Mouse (Mus musculus) heart, embryonic 14.5 days (tissue): ENCODE measurements around the gene Krtap24-1. TPM values are rescaled to one million over a fixed set of nuclear protein-coding genes. Genes with fewer than 3 reads are reported as not detected.

Source experiments
- ATAC-seq: fragments of 200-750 bp; cut with Nextera tagmentation; 2 replicates; pipeline ENCODE4 v1.8.0; 2017; ENCODE audit warnings: low read depth, moderate TSS enrichment; ENCODE audit not compliant: insufficient number of reproducible peaks, insufficient read depth, low FRiP score
- H3K27ac ChIP-seq, 2 experiments: fragments of 200-500 bp in 1 of 2; fragments of 300-500 bp in 1 of 2; sonication (generic) in 1 of 2; replicated peaks in 1 of 2; 2 replicates each; pipeline ENCODE4 v1.5.1; 2012 to 2014; ENCODE audit warnings: low read depth in 2 of 2, low read length in 2 of 2, control low read depth in 1 of 2, mild to moderate bottlenecking in 1 of 2, mixed read lengths in 1 of 2; ENCODE audit not compliant: control insufficient read depth in 1 of 2, insufficient read depth in 1 of 2
- H3K27me3 ChIP-seq: fragments of 300-500 bp; sonication (generic); 2 replicates; pipeline ENCODE4 v1.6.1; 2014; ENCODE audit warnings: mild to moderate bottlenecking, low read length, control low read depth; ENCODE audit not compliant: control insufficient read depth, insufficient read depth
- H3K36me3 ChIP-seq: fragments of 300-500 bp; sonication (generic); 2 replicates; pipeline ENCODE4 v1.6.1; 2014; ENCODE audit warnings: mild to moderate bottlenecking, control low read depth, low read length, mixed read lengths; ENCODE audit not compliant: control insufficient read depth, insufficient read depth
- H3K4me1 ChIP-seq, 2 experiments: fragments of 200-500 bp in 1 of 2; fragments of 300-500 bp in 1 of 2; sonication (generic) in 1 of 2; 2 replicates each; pipeline ENCODE4 v1.6.1; 2012 to 2014; ENCODE audit warnings: low read length in 2 of 2, control low read depth in 1 of 2, mixed read lengths in 1 of 2; ENCODE audit not compliant: control insufficient read depth in 2 of 2, insufficient read depth in 2 of 2
- H3K4me2 ChIP-seq: fragments of 300-500 bp; sonication (generic); 2 replicates; pipeline ENCODE4 v1.6.1; 2014; ENCODE audit warnings: mild to moderate bottlenecking, low read length
- H3K4me3 ChIP-seq, 2 experiments: fragments of 200-500 bp in 1 of 2; fragments of 300-500 bp in 1 of 2; sonication (generic) in 1 of 2; 2 replicates each; pipeline ENCODE4 v1.5.1; 2012 to 2014; ENCODE audit warnings: low read length in 2 of 2, mild to moderate bottlenecking in 2 of 2, control low read depth in 1 of 2, low read depth in 1 of 2, moderate library complexity in 1 of 2; ENCODE audit not compliant: control insufficient read depth in 1 of 2, insufficient read depth in 1 of 2
- H3K9ac ChIP-seq: fragments of 300-500 bp; sonication (generic); 2 replicates; pipeline ENCODE4 v1.6.1; 2014; ENCODE audit warnings: mild to moderate bottlenecking, low read length
- H3K9me3 ChIP-seq: fragments of 300-500 bp; sonication (generic); 2 replicates; pipeline ENCODE4 v1.6.1; 2016; ENCODE audit warnings: low read length, control low read depth; ENCODE audit not compliant: control insufficient read depth
- WGBS: fragments of 180-500 bp; shearing (Covaris S2); extraction: QIAGEN DNeasy Blood & Tissue Kit; methylation state at CpG from one replicate; pipeline ENCODE4 v1.1.7; 2014; 5-methylcytosine and 5-hydroxymethylcytosine counted together
- polyA plus RNA-seq: library from polyadenylated mRNA; unstranded; fragments of >200 nt; fragmentation: Nextera tagmentation; extraction: Ambion mirVana; gene quantifications from 2 replicates; pipeline ENCODE4 v1.2.1, GENCODE M21; 2014

Gene Krtap24-1
- polyA plus RNA-seq, 1 experiment from 2014 or later = not detected

- no peak overlapping the region for H3K4me3 ChIP-seq
- H3K9ac ChIP-seq = no peak overlapping the region
- H3K9me3 ChIP-seq = no peaks in the 10 kb centered on the region
- no peaks in the 10 kb centered on the region for H3K27me3 ChIP-seq
- H3K4me2 ChIP-seq = no peak overlapping the region
- H3K36me3 ChIP-seq = no peaks in the 10 kb centered on the region
- no peak overlapping the region for H3K27ac ChIP-seq
- ATAC-seq = no peak
- WGBS = 52% methylated on average over 4 of the region's 4 CpGs
- H3K4me1 ChIP-seq = no peaks in the 10 kb centered on the region
These were observed 23.1 kb upstream of the Krtap24-1 start for GRCm38 (mm10) chr16:88635142-88635541.

DNA sequence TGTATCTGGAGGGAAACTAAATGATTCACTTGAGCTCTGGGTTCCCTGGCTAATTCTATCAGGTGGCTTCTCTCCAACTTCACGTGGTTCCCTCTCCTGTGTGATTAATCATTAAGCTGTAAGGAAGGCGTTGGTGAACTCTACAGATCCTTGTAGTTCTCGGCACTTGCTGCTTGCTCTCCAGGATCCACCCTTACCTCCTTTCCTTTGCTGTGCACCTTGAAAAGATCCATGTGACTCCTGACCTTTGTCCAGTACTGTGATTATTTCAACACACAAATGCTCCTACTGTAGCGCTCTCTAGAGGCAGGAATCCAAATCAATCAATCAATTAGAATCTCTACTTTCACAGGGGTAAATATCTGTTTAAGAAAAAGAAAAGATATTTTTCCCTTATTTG, 19.4 kb upstream of the Krtap24-1 start:
- H3K27ac ChIP-seq = no peak overlapping the region
- 79% methylated on average over 4 of the region's 4 CpGs for WGBS

GRCm38 (mm10) chr16:88627566-88627965, 15.5 kb upstream of the Krtap24-1 start, which contains the start of gene 2310079G19Rik:
2310079G19Rik (minus strand) TSS chr16:88627666.
- Histone ChIP-seq H3K4me1 (no peaks in the 10 kb centered on the region), H3K27me3 (no peaks in the 10 kb centered on the region), H3K36me3 (no peaks in the 10 kb centered on the region), H3K9me3 (no peaks in the 10 kb centered on the region), H3K27ac (no peak within 1 kb of the TSS), H3K4me3 (no peak within 1 kb of the TSS), H3K9ac (no peak within 1 kb of the TSS), H3K4me2 (no peak within 1 kb of the TSS)
- 87% methylated on average over 4 of the region's 4 CpGs for WGBS
- ATAC-seq = no peak

More for the DNA sequence above, 19.4 kb upstream of the Krtap24-1 start:
- no peaks in the 10 kb centered on the region for H3K36me3 ChIP-seq
- no peaks in the 10 kb centered on the region for H3K27me3 ChIP-seq
- H3K9ac ChIP-seq = no peak overlapping the region
- no peaks in the 10 kb centered on the region for H3K9me3 ChIP-seq
- no peak for ATAC-seq
- H3K4me1 ChIP-seq = no peaks in the 10 kb centered on the region
- no peak overlapping the region for H3K4me2 ChIP-seq
- H3K4me3 ChIP-seq = no peak overlapping the region

GRCm38 (mm10) chr16:88612712-88613111, 633 bp upstream of the Krtap24-1 start:
- no peak overlapping the region for H3K4me3 ChIP-seq
- WGBS = 71% methylated on average over 4 of the region's 4 CpGs
- no peaks in the 10 kb centered on the region for H3K36me3 ChIP-seq
- H3K27ac ChIP-seq = no peak overlapping the region
- H3K27me3 ChIP-seq = no peaks in the 10 kb centered on the region
- no peak overlapping the region for H3K9ac ChIP-seq
- ATAC-seq = no peak
- H3K4me2 ChIP-seq = no peak overlapping the region
- H3K9me3 ChIP-seq = no peaks in the 10 kb centered on the region
- H3K4me1 ChIP-seq = no peaks in the 10 kb centered on the region

DNA sequence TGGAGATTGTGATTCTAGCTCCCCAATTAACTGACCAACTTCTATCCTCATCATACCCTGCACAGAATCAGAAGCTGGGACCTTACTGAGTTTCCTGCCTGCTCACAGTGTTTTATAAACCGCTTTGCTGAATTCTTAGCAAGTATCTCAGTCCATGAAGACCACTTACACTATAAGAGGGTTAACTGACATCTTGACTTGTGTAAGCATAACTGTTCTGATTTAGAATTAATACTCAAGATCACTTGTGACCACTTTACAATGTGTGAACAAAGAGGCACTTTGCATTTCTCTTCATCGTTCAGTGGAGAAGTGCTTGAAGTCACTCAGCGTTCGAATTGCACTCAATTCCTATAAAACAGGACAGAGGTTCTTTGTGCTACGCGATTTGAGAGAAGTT, 7.5 kb downstream of the Krtap24-1 start:
- H3K36me3 ChIP-seq = no peaks in the 10 kb centered on the region
- no peaks in the 10 kb centered on the region for H3K4me1 ChIP-seq
- WGBS = 85% methylated on average over 6 of the region's 6 CpGs
- H3K9ac ChIP-seq = no peak overlapping the region
- H3K27me3 ChIP-seq = no peaks in the 10 kb centered on the region
- no peaks in the 10 kb centered on the region for H3K9me3 ChIP-seq
- H3K4me2 ChIP-seq = no peak overlapping the region
- ATAC-seq = no peak
- no peak overlapping the region for H3K4me3 ChIP-seq
- no peak overlapping the region for H3K27ac ChIP-seq

DNA sequence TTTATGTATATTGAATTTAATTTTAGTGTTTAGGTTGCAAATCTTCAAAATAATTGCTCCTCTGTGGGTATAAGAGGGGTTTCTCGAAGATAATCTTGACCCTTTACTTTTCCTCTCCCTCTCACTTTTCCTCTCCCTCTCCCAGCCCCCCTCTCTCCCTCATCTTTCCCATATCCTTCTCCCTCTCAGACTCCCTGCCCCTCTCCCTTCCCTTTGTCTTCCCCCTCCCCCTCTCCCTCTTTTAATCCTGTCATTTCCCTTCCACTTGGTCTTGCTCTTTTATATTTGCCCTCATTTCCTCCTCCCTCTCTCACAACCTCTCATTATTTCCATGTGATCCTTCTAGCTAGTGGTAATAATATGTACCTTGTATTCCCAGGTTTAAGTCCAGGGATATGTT, 9.6 kb downstream of the Krtap24-1 start:
- Histone ChIP-seq H3K9ac (no peak overlapping the region), H3K4me2 (no peak overlapping the region), H3K27me3 (no peaks in the 10 kb centered on the region), H3K36me3 (no peaks in the 10 kb centered on the region), H3K9me3 (no peaks in the 10 kb centered on the region), H3K4me1 (no peaks in the 10 kb centered on the region), H3K27ac (no peak overlapping the region), H3K4me3 (no peak overlapping the region)
- 48% methylated on average over 1 of the region's 1 CpGs for WGBS
- ATAC-seq = no peak

- no peak overlapping the region for H3K9ac ChIP-seq
- WGBS = 82% methylated on average over 8 of the region's 8 CpGs
These were observed 11.8 kb downstream of the Krtap24-1 start for GRCm38 (mm10) chr16:88600303-88600702.

DNA sequence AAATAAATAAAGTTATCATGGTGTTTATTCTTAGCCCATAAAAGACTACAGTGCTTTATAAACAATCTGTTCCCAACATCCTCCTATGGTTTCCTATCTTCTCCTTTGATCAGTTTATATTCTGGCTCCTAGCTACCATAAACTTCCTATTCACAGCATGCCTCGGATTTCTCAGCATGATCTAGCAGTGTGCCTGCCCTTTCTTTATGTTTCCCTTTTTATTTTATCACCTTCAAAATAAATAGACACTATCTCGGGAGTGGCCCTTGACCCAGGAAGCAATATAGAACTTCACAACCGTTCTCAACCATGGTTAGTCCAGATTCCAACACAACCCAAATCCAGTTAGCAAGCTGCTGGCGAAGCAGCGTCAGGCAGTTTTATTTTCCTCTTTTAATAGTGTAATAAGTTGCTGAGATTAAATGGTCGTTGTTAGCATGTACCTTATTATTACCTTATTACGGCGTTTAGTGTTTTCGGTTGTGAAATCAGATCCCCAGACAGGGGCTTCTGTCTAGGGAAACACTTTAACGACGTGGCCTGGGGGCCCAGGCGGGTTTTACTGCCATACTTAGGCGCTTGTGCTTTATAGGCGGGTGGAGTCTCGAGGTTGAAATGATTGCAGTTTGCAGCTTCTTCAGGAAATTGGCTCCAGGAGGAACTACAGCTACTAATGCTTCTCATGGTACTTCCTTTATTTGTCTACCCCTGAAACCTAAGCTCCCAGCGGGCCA, 12.4 kb downstream of the Krtap24-1 start:
- no peaks in the 10 kb centered on the region for H3K36me3 ChIP-seq
- no peaks in the 10 kb centered on the region for H3K27me3 ChIP-seq
- H3K9ac ChIP-seq = no peak overlapping the region
- no peak overlapping the region for H3K4me2 ChIP-seq
- no peak overlapping the region for H3K4me3 ChIP-seq
- no peaks in the 10 kb centered on the region for H3K9me3 ChIP-seq
- WGBS = 69% methylated on average over 16 of the region's 16 CpGs
- no peak for ATAC-seq
- no peak overlapping the region for H3K27ac ChIP-seq
- no peaks in the 10 kb centered on the region for H3K4me1 ChIP-seq

More at GRCm38 (mm10) chr16:88600303-88600702, 11.8 kb downstream of the Krtap24-1 start:
- H3K27me3 ChIP-seq = no peaks in the 10 kb centered on the region
- H3K4me2 ChIP-seq = no peak overlapping the region
- no peak overlapping the region for H3K27ac ChIP-seq
- no peak overlapping the region for H3K4me3 ChIP-seq
- no peaks in the 10 kb centered on the region for H3K36me3 ChIP-seq
- H3K4me1 ChIP-seq = no peaks in the 10 kb centered on the region
- no peaks in the 10 kb centered on the region for H3K9me3 ChIP-seq
- no peak for ATAC-seq
